Mouse (Mus musculus) neural tube, embryonic 13.5 days (tissue): ENCODE results near the gene Plxnb2. TPM values are rescaled to one million over a fixed set of nuclear protein-coding genes. Genes with fewer than 3 reads are reported as not detected.

ENCODE experiments used
- ATAC-seq: fragments of 200-750 bp; cut with Nextera tagmentation; 2 replicates; pipeline ENCODE4 v1.8.0; 2017; ENCODE audit warnings: low read depth, mild to moderate bottlenecking, moderate TSS enrichment, moderate library complexity
- H3K27ac ChIP-seq: fragments of 300-500 bp; sonication (generic); replicated peaks from 2 replicates; pipeline ENCODE4 v1.5.1; 2015; ENCODE audit warnings: moderate library complexity, mild to moderate bottlenecking, inconsistent platforms
- H3K27me3 ChIP-seq: fragments of 300-500 bp; sonication (generic); 2 replicates; pipeline ENCODE4 v1.6.1; 2015; ENCODE audit warnings: mild to moderate bottlenecking, inconsistent platforms
- H3K36me3 ChIP-seq: fragments of 300-500 bp; sonication (generic); 2 replicates; pipeline ENCODE4 v1.6.1; 2015; ENCODE audit warnings: mild to moderate bottlenecking, inconsistent platforms
- H3K4me1 ChIP-seq: fragments of 300-500 bp; sonication (generic); replicated peaks from 2 replicates; pipeline ENCODE4 v1.6.1; 2015; ENCODE audit warnings: inconsistent platforms
- H3K4me2 ChIP-seq: fragments of 300-500 bp; sonication (generic); 2 replicates; pipeline ENCODE4 v1.6.1; 2015; ENCODE audit warnings: inconsistent platforms, mild to moderate bottlenecking, moderate library complexity
- H3K4me3 ChIP-seq: fragments of 300-500 bp; sonication (generic); 2 replicates; pipeline ENCODE4 v1.5.1; 2015; ENCODE audit warnings: mild to moderate bottlenecking, inconsistent platforms
- H3K9ac ChIP-seq: fragments of 300-500 bp; sonication (generic); 2 replicates; pipeline ENCODE4 v1.6.1; 2015; ENCODE audit warnings: moderate library complexity, mild to moderate bottlenecking, inconsistent platforms
- H3K9me3 ChIP-seq: fragments of 300-500 bp; sonication (generic); 2 replicates; pipeline ENCODE4 v1.6.1; 2016; ENCODE audit warnings: inconsistent platforms
- WGBS: fragments of 180-500 bp; shearing (Covaris S2); methylation state at CpG from one replicate; pipeline ENCODE4 v1.1.7; 2015; 5-methylcytosine and 5-hydroxymethylcytosine counted together
- polyA plus RNA-seq: library from polyadenylated mRNA; unstranded; fragments of >200 nt; fragmentation: Nextera tagmentation; extraction: Ambion mirVana; gene quantifications from 2 replicates; pipeline ENCODE4 v1.2.1, GENCODE M21; 2015

The Plxnb2 gene
- polyA plus RNA-seq, 1 experiment from 2014 or later, result 89.8 TPM

GRCm38 (mm10) chr15:89136461-89137155, 44.0 kb downstream of the Plxnb2 start:
- 96% methylated on average over 5 of the region's 5 CpGs for whole genome bisulfite sequencing
- Histone ChIP-seq H3K4me2 (no peak overlapping the region), H3K4me1 (peaks cover 22% of the 10 kb centered on the region), H3K27me3 (peaks cover 27% of the 10 kb centered on the region), H3K9ac (no peak overlapping the region), H3K4me3 (no peak overlapping the region), H3K9me3 (no peaks in the 10 kb centered on the region), H3K36me3 (no peaks in the 10 kb centered on the region), H3K27ac (no peak overlapping the region)
- ATAC-seq, result no peak

- Histone ChIP-seq H3K9ac (no peak overlapping the region), H3K27ac (no peak overlapping the region)
- WGBS, result 90% methylated on average over 3 of the region's 3 CpGs
Observed at GRCm38 (mm10) chr15:89131316-89131715, 49.3 kb downstream of the Plxnb2 start.

GRCm38 (mm10) chr15:89130245-89130644, 50.3 kb downstream of the Plxnb2 start:
- Histone ChIP-seq H3K4me3 (no peak overlapping the region), H3K27me3 (no peaks in the 10 kb centered on the region), H3K27ac (no peak overlapping the region), H3K9ac (no peak overlapping the region), H3K36me3 (0 out of 2 replicates have a peak, but pooled peaks cover 4% of the 10 kb centered on the region), H3K9me3 (no peaks in the 10 kb centered on the region), H3K4me1 (peaks cover 21% of the 10 kb centered on the region), H3K4me2 (no peak overlapping the region)
- no peak for ATAC-seq

More at GRCm38 (mm10) chr15:89131316-89131715, 49.3 kb downstream of the Plxnb2 start:
- 0 out of 2 replicates have a peak, but pooled peaks cover 4% of the 10 kb centered on the region for H3K36me3 ChIP-seq
- H3K4me1 ChIP-seq, result peaks cover 21% of the 10 kb centered on the region
- no peaks in the 10 kb centered on the region for H3K9me3 ChIP-seq
- H3K27me3 ChIP-seq, result no peaks in the 10 kb centered on the region
- no peak overlapping the region for H3K4me3 ChIP-seq
- no peak overlapping the region for H3K4me2 ChIP-seq
- ATAC-seq, result no peak

- Histone ChIP-seq H3K4me1 (peaks cover 27% of the 10 kb centered on the region), H3K4me2 (peak within 1 kb of the TSS; percentile 79), H3K4me3 (peak within 1 kb of the TSS; percentile 60), H3K36me3 (peaks cover 4% of the 10 kb centered on the region; the same call in 1 of the 2 replicates), H3K9me3 (no peaks in the 10 kb centered on the region), H3K27me3 (no peaks in the 10 kb centered on the region), H3K9ac (peak within 1 kb of the TSS; percentile 78), H3K27ac (peak within 1 kb of the TSS; percentile 81)
- ATAC-seq, result peak; percentile 83
- WGBS, result 3% methylated on average over 36 of the region's 36 CpGs
Observed at GRCm38 (mm10) chr15:89128382-89129350, 51.9 kb downstream of the Plxnb2 start, which contains the start of gene Hdac10. Gene Hdac10, minus strand, starts transcription at chr15:89128700.

- Histone ChIP-seq H3K4me1 (peaks cover 34% of the 10 kb centered on the region), H3K4me3 (peak overlapping the region; percentile 60), H3K4me2 (peak overlapping the region; percentile 79), H3K36me3 (peaks cover 4% of the 10 kb centered on the region; the same call in 1 of the 2 replicates), H3K27me3 (no peaks in the 10 kb centered on the region), H3K27ac (peak overlapping the region; percentile 81; the same call in 1 of the 2 replicates), H3K9me3 (no peaks in the 10 kb centered on the region), H3K9ac (peak overlapping the region; percentile 78)
- WGBS, result 75% methylated on average over 8 of the region's 8 CpGs
- no peak for ATAC-seq
Observed at GRCm38 (mm10) chr15:89127364-89127940, 53.1 kb downstream of the Plxnb2 start.

- Histone ChIP-seq H3K27me3 (no peaks in the 10 kb centered on the region), H3K36me3 (peaks cover 4% of the 10 kb centered on the region; the same call in 1 of the 2 replicates), H3K4me2 (no peak overlapping the region), H3K4me3 (no peak overlapping the region), H3K9ac (no peak overlapping the region), H3K9me3 (no peaks in the 10 kb centered on the region), H3K4me1 (peaks cover 42% of the 10 kb centered on the region), H3K27ac (no peak overlapping the region)
- ATAC-seq, result no peak
- 90% methylated on average over 8 of the region's 8 CpGs for WGBS
Observed at GRCm38 (mm10) chr15:89126622-89127021, 54.0 kb downstream of the Plxnb2 start.

- H3K4me1 ChIP-seq, result peaks cover 55% of the 10 kb centered on the region
- 97% methylated on average over 9 of the region's 9 CpGs for WGBS
- H3K4me3 ChIP-seq, result no peak overlapping the region
- no peaks in the 10 kb centered on the region for H3K9me3 ChIP-seq
- no peak overlapping the region for H3K9ac ChIP-seq
- no peak overlapping the region for H3K27ac ChIP-seq
- H3K36me3 ChIP-seq, result peaks cover 1% of the 10 kb centered on the region; the same call in 1 of the 2 replicates
- no peaks in the 10 kb centered on the region for H3K27me3 ChIP-seq
- no peak overlapping the region for H3K4me2 ChIP-seq
- no peak for ATAC-seq
Observed at GRCm38 (mm10) chr15:89125351-89125750, 55.2 kb downstream of the Plxnb2 start.

GRCm38 (mm10) chr15:89124312-89124711, 56.3 kb downstream of the Plxnb2 start:
- WGBS, result 97% methylated on average over 3 of the region's 3 CpGs
- H3K9ac ChIP-seq, result 0 out of 2 replicates have a peak overlapping the region, but pooled peaks have one; percentile 5

GRCm38 (mm10) chr15:89123595-89123994, 57.0 kb downstream of the Plxnb2 start:
- peak overlapping the region; percentile 86 for H3K9ac ChIP-seq
- ATAC-seq, result peak; percentile 28
- H3K27me3 ChIP-seq, result no peaks in the 10 kb centered on the region
- 31% methylated on average over 11 of the region's 11 CpGs for WGBS
- H3K4me3 ChIP-seq, result peak overlapping the region; percentile 73
- H3K4me2 ChIP-seq, result peak overlapping the region; percentile 99
- no peaks in the 10 kb centered on the region for H3K9me3 ChIP-seq
- H3K36me3 ChIP-seq, result peaks cover 4% of the 10 kb centered on the region; the same call in 1 of the 2 replicates
- peak overlapping the region; percentile 92 for H3K27ac ChIP-seq
- H3K4me1 ChIP-seq, result peaks cover 60% of the 10 kb centered on the region

More at GRCm38 (mm10) chr15:89124312-89124711, 56.3 kb downstream of the Plxnb2 start:
- peak overlapping the region; percentile 99; the same call in 1 of the 2 replicates for H3K4me2 ChIP-seq
- no peak overlapping the region for H3K4me3 ChIP-seq
- H3K9me3 ChIP-seq, result no peaks in the 10 kb centered on the region
- peaks cover 4% of the 10 kb centered on the region; the same call in 1 of the 2 replicates for H3K36me3 ChIP-seq
- H3K27ac ChIP-seq, result peak overlapping the region; percentile 92; the same call in 1 of the 2 replicates
- H3K27me3 ChIP-seq, result no peaks in the 10 kb centered on the region
- no peak for ATAC-seq
- H3K4me1 ChIP-seq, result peaks cover 65% of the 10 kb centered on the region

GRCm38 (mm10) chr15:89122649-89123366, 57.8 kb downstream of the Plxnb2 start, which contains the start of gene Tubgcp6:
Gene Tubgcp6, minus strand, starts transcription at chr15:89123112.
- Histone ChIP-seq H3K27ac (peak within 1 kb of the TSS; percentile 92), H3K36me3 (peaks cover 10% of the 10 kb centered on the region), H3K4me3 (peak within 1 kb of the TSS; percentile 73), H3K9me3 (no peaks in the 10 kb centered on the region), H3K4me2 (peak within 1 kb of the TSS; percentile 99), H3K9ac (peak within 1 kb of the TSS; percentile 86), H3K27me3 (no peaks in the 10 kb centered on the region), H3K4me1 (peaks cover 54% of the 10 kb centered on the region)
- peak; percentile 78 for ATAC-seq
- WGBS, result under 1% methylated on average over 47 of the region's 47 CpGs

- no peak overlapping the region for H3K27ac ChIP-seq
- H3K4me1 ChIP-seq, result peaks cover 33% of the 10 kb centered on the region
- H3K4me2 ChIP-seq, result no peak overlapping the region
- H3K4me3 ChIP-seq, result no peak overlapping the region
- H3K27me3 ChIP-seq, result no peaks in the 10 kb centered on the region
- no peak overlapping the region for H3K9ac ChIP-seq
- ATAC-seq, result no peak
- H3K36me3 ChIP-seq, result peaks cover 45% of the 10 kb centered on the region
- no peaks in the 10 kb centered on the region for H3K9me3 ChIP-seq
Observed at GRCm38 (mm10) chr15:89118007-89118406, 62.6 kb downstream of the Plxnb2 start.
